In genomic region chr15:96638173-96638572, GRCm38 (mm10) we compare ENCODE assay signal across 9 mouse cellular contexts. TPM values are rescaled to one million over a fixed set of nuclear protein-coding genes. Genes with fewer than 3 reads are reported as not detected.
DNase-seq lines count a peak whose midpoint lies in the region; ATAC-seq and TF ChIP-seq lines count a peak whose summit lies in the region.
"Had no signal": no experiment of that assay in that cellular context is flagged by ENCODE, and none has a peak within 500 bp of the region (broad histone marks: within the 10 kb centered on the region; RNA-seq: fewer than 3 reads in every experiment).

No protein-coding gene starts in this region.

- H3K4me3 ChIP-seq in CH12.LX (replicated peaks in 1 of 3; ENCODE audit: low read depth in 2 of 3, low read length in 2 of 3, poor library complexity in 1 of 3): peak overlapping the region; percentile 38 to 92 (median 90)
- no peak overlapping the region for H3K4me3 ChIP-seq in forebrain, embryonic 16.5 days (replicated peaks; ENCODE audit: low read length)
- 0 out of 4 replicates have a peak overlapping the region, but pooled peaks of 1 of the 2 experiments have one; percentile 21 for H3K4me3 ChIP-seq in liver, embryonic 14.5 days (ENCODE audit: insufficient read depth in 1 of 2, low read depth in 2 of 2, low read length in 2 of 2)

- TF ChIP-seq CTCF in CH12.LX (conservative IDR thresholded peaks at IDR 0.05 in 1 of 2, IDR thresholded peaks at IDR 0.05 in 1 of 2; ENCODE audit: low read depth in 2 of 2, low read length in 2 of 2): no peak
- TF ChIP-seq CTCF in liver, embryonic 14.5 days (IDR thresholded peaks at IDR 0.05; ENCODE audit: low read depth): no peak

- TF ChIP-seq RAD21 in CH12.LX (IDR thresholded peaks at IDR 0.05; ENCODE audit: low read depth, low read length): no peak

- H3K36me3 ChIP-seq in CH12.LX (replicated peaks in 1 of 2; ENCODE audit: control insufficient read depth in 1 of 2, insufficient read depth in 1 of 2, low read length in 1 of 2): peaks cover 16 to 45% of the 10 kb centered on the region in 2 experiments
- H3K36me3 ChIP-seq in forebrain, embryonic 16.5 days (ENCODE audit: control insufficient read depth, insufficient read depth): peaks cover 8% of the 10 kb centered on the region
- no peaks in the 10 kb centered on the region for H3K36me3 ChIP-seq in liver, embryonic 14.5 days (replicated peaks; ENCODE audit: control insufficient read depth, insufficient read depth, low read depth)

- dilution Hi-C loops in CH12.LX (cut with MboI; ENCODE audit: extremely low pct_ligation_motif_present, extremely low pct_unique_long_range_greater_than_20kb, low sequenced_read_pairs): no loop called here

- peaks cover 6 to 22% of the 10 kb centered on the region in 2 experiments; a peak in 3 of 4 replicates for H3K4me1 ChIP-seq in CH12.LX (ENCODE audit: control insufficient read depth in 1 of 2, insufficient read depth in 2 of 2)
- peaks cover 29% of the 10 kb centered on the region for H3K4me1 ChIP-seq in forebrain, embryonic 16.5 days (replicated peaks; ENCODE audit: control insufficient read depth, insufficient read depth, low read length)
- peaks cover 0 to 20% of the 10 kb centered on the region in 2 experiments; a peak in 2 of 4 replicates for H3K4me1 ChIP-seq in liver, embryonic 14.5 days (replicated peaks; ENCODE audit: control insufficient read depth in 2 of 2, insufficient read depth in 2 of 2, low read length in 1 of 2)

- intact Hi-C loops in gastrocnemius, postnatal 36 days (cut with DNase I): no loop called here

- in situ Hi-C loops in CH12.LX (cut with MboI; ENCODE audit: low pct_ligation_motif_present, low pct_unique_long_range_greater_than_20kb, low sequenced_read_pairs): no loop called here

- TF ChIP-seq EP300 in CH12.LX (IDR thresholded peaks at IDR 0.05; ENCODE audit: low read length): peak; percentile 44; the same call in 1 of the 2 replicates
- TF ChIP-seq EP300 in liver, embryonic 14.5 days (IDR thresholded peaks at IDR 0.05; ENCODE audit: low read depth): no peak

- peak; percentile 14 for DNase-seq in gastrocnemius, postnatal 25 days
- DNase-seq in gastrocnemius, postnatal 36 days: no peak
- DNase-seq in CH12.LX (ENCODE audit: extremely low read depth): peak; percentile 85
- DNase-seq in liver, embryonic 14.5 days (ENCODE audit: low read depth in 3 of 3, low spot score in 3 of 3): peak in 1 of 3 experiments; percentile 26
- DNase-seq in spleen, postnatal 36 days (ENCODE audit: low spot score in 2 of 2): peak; percentile 62 to 68
- DNase-seq in urinary bladder, postnatal 10 days (ENCODE audit: low spot score): no peak
- DNase-seq: lung, embryonic 14.5 days had no signal

- TF ChIP-seq POLR2A in CH12.LX (IDR thresholded peaks at IDR 0.05; ENCODE audit: low read depth, low read length): peak; percentile 42

- no peak for ATAC-seq in forebrain, embryonic 16.5 days
- no peak for ATAC-seq in liver, embryonic 14.5 days (ENCODE audit: insufficient read depth)
- no peak for ATAC-seq in frontal cortex, adult (ENCODE audit: low TSS enrichment)

- H3K79me2 ChIP-seq in CH12.LX (replicated peaks; ENCODE audit: control insufficient read depth, extremely low read depth, insufficient read depth, poor library complexity, severe bottlenecking): peaks cover 77% of the 10 kb centered on the region

- H3K27me3 ChIP-seq in CH12.LX (replicated peaks): no peaks in the 10 kb centered on the region
- no peaks in the 10 kb centered on the region for H3K27me3 ChIP-seq in forebrain, embryonic 16.5 days (replicated peaks; ENCODE audit: control insufficient read depth, insufficient read depth, low read length)
- H3K27me3 ChIP-seq in liver, embryonic 14.5 days (ENCODE audit: control insufficient read depth, insufficient read depth, low read length): no peaks in the 10 kb centered on the region

- peak overlapping the region; percentile 95; the same call in 1 of the 2 replicates for H3K4me2 ChIP-seq in CH12.LX (ENCODE audit: insufficient read depth, low read depth, poor library complexity, severe bottlenecking)
- peak overlapping the region; percentile 26; the same call in 1 of the 2 replicates for H3K4me2 ChIP-seq in forebrain, embryonic 16.5 days (ENCODE audit: low read length)
- H3K4me2 ChIP-seq in liver, embryonic 14.5 days (ENCODE audit: low read depth): peak overlapping the region; percentile 24; the same call in 1 of the 2 replicates
- H3K4me2 ChIP-seq: lung, embryonic 14.5 days had no signal

- no peak overlapping the region for H3K9ac ChIP-seq in CH12.LX (ENCODE audit: insufficient read depth, low read depth)
- no peak overlapping the region for H3K9ac ChIP-seq in forebrain, embryonic 16.5 days (replicated peaks; ENCODE audit: low read depth, low read length)
- no peak overlapping the region for H3K9ac ChIP-seq in liver, embryonic 14.5 days (replicated peaks)
- H3K9ac ChIP-seq: lung, embryonic 14.5 days had no signal

- peaks cover 17% of the 10 kb centered on the region for H3K9me3 ChIP-seq in CH12.LX (replicated peaks; ENCODE audit: low read length)
- no peaks in the 10 kb centered on the region for H3K9me3 ChIP-seq in forebrain, embryonic 16.5 days (ENCODE audit: control insufficient read depth, low read length)
- no peaks in the 10 kb centered on the region for H3K9me3 ChIP-seq in liver, embryonic 14.5 days (ENCODE audit: control insufficient read depth, low read length)

- WGBS in forebrain, embryonic 16.5 days: 65% methylated on average over 10 of the region's 10 CpGs
- 29% methylated on average over 10 of the region's 10 CpGs for WGBS in liver, embryonic 14.5 days (ENCODE audit: insufficient replicate concordance)

- H3K27ac ChIP-seq in CH12.LX (ENCODE audit: insufficient read depth, low read depth): peak overlapping the region; percentile 31; the same call in 1 of the 2 replicates
- H3K27ac ChIP-seq in forebrain, embryonic 16.5 days (ENCODE audit: low read length): no peak overlapping the region
- H3K27ac ChIP-seq in liver, embryonic 14.5 days: no peak overlapping the region

TF ChIP-seq in CH12.LX, 34 proteins besides CTCF, POLR2A, EP300 and RAD21:
- TF ChIP-seq ZNF384 (IDR thresholded peaks at IDR 0.05; ENCODE audit: low read depth, low read length) (no peak), IRF4 (IDR thresholded peaks at IDR 0.05; ENCODE audit: low read depth, low read length) (peak; percentile 65; the same call in 1 of the 2 replicates), CHD2 (IDR thresholded peaks at IDR 0.05; ENCODE audit: low read length) (no peak), ELF1 (IDR thresholded peaks at IDR 0.05; ENCODE audit: low read depth, low read length) (peak; percentile 47; the same call in 1 of the 2 replicates), SIN3A (IDR thresholded peaks at IDR 0.05; ENCODE audit: low read length) (peak; percentile 87), MXI1 (IDR thresholded peaks at IDR 0.05; ENCODE audit: low read depth, low read length) (peak; percentile 93), SMC3 (IDR thresholded peaks at IDR 0.05; ENCODE audit: low read depth, low read length) (no peak), TBP (conservative IDR thresholded peaks at IDR 0.05; ENCODE audit: low read depth, low read length) (peak; percentile 51; the same call in 1 of the 2 replicates), MYC (IDR thresholded peaks at IDR 0.05; ENCODE audit: low read depth, low read length) (peak; percentile 82), ETS1 (conservative IDR thresholded peaks at IDR 0.05; ENCODE audit: low read depth, low read length) (peak; percentile 97), UBTF (IDR thresholded peaks at IDR 0.05; ENCODE audit: low read depth, low read length) (no peak), HCFC1 (IDR thresholded peaks at IDR 0.05; ENCODE audit: low read depth, low read length) (peak; percentile 64), MAFK (IDR thresholded peaks at IDR 0.05; ENCODE audit: insufficient replicate concordance, low read length) (no peak), USF2 (conservative IDR thresholded peaks at IDR 0.05; ENCODE audit: low read depth, low read length) (peak; percentile 40; the same call in 1 of the 2 replicates), BHLHE40 (IDR thresholded peaks at IDR 0.05; ENCODE audit: low read depth, low read length) (peak; percentile 98), TCF12 (IDR thresholded peaks at IDR 0.05; ENCODE audit: low read depth, low read length) (peak; percentile 37; the same call in 1 of the 2 replicates), KAT2A (IDR thresholded peaks at IDR 0.05; ENCODE audit: insufficient replicate concordance, low read length) (no peak), RCOR1 (conservative IDR thresholded peaks at IDR 0.05; ENCODE audit: low read depth, low read length) (no peak), NRF1 (IDR thresholded peaks at IDR 0.05; ENCODE audit: low read depth, low read length) (no peak), MAX (IDR thresholded peaks at IDR 0.05; ENCODE audit: low read length) (peak; percentile 65), MAZ (IDR thresholded peaks at IDR 0.05; ENCODE audit: low read depth, low read length) (no peak; the same call in 1 of the 2 replicates), MEF2A (IDR thresholded peaks at IDR 0.05; ENCODE audit: borderline replicate concordance, low read depth, low read length) (peak; percentile 67; the same call in 1 of the 2 replicates), JUN (IDR thresholded peaks at IDR 0.05; ENCODE audit: insufficient read depth, low read depth, low read length) (peak; percentile 43), E2F4 (IDR thresholded peaks at IDR 0.05; ENCODE audit: insufficient replicate concordance, low read depth, low read length) (no peak), USF1 (IDR thresholded peaks at IDR 0.05; ENCODE audit: low read depth, low read length) (peak; percentile 55)

RNA-seq across cellular contexts. Expression of gene Slc38a1, which starts 4.5 kb away (rescaled TPM):
- total RNA-seq in gastrocnemius, postnatal 25 days (2021): 1 to 10 TPM; 1.4 to 2.2 TPM
- 1 to 10 TPM in 1 of 2 experiments, under 1 TPM in 1; 0.69 to 2.0 TPM for total RNA-seq in gastrocnemius, postnatal 36 days (2021)
- 39.1 and 39.4 TPM in 2 replicates for total RNA-seq in CH12.LX (2012; rRNA removed)
- 18.8 and 22.5 TPM in 2 replicates for total RNA-seq in CH12.LX (2014; rRNA removed)
- 70.3 and 79.0 TPM in 2 replicates for polyA plus RNA-seq in CH12.LX (2012; ENCODE audit: insufficient read length, low read depth)
- 154 and 158 TPM in 2 replicates for polyA plus RNA-seq in forebrain, embryonic 16.5 days (2015; fragmentation: Nextera tagmentation; extraction: Ambion mirVana)
- 5.7 and 9.3 TPM in 2 replicates for polyA plus RNA-seq in liver, embryonic 14.5 days (2012; rRNA removed)
- polyA plus RNA-seq in liver, embryonic 14.5 days (2014; fragmentation: Nextera tagmentation; extraction: Ambion mirVana): 15.1 and 15.5 TPM in 2 replicates

Comparison
In these comparisons a context has a peak if more than half of its experiments do, and no peak if none do; other contexts are left out.
1. DNase-seq: peak in gastrocnemius, postnatal 25 days (single experiment), CH12.LX (single experiment) and spleen, postnatal 36 days (2 of 2); none in gastrocnemius, postnatal 36 days (0 of 2) and urinary bladder, postnatal 10 days (single experiment).
2. H3K4me2 ChIP-seq: peak in every context shown above with its lines; median percentile 95 in CH12.LX; 26 in forebrain, embryonic 16.5 days; 24 in liver, embryonic 14.5 days.
3. RNA of gene Slc38a1, which starts 4.5 kb away (total RNA-seq): 18.8 to 39.4 TPM in CH12.LX; 1.4 to 2.2 TPM in gastrocnemius, postnatal 25 days and 0.69 to 2.0 TPM in gastrocnemius, postnatal 36 days; every median in the first group is over 4 times any median in the second.